Mouse (Mus musculus) testis, adult 2 months (tissue): ENCODE measurements around the gene Pdia6.

Experiments
- CTCF ChIP-seq: fragments of 200-500 bp; IDR thresholded peaks from 2 replicates; pipeline ENCODE4 v1.5.1; 2012; ENCODE audit warnings: low read depth, mild to moderate bottlenecking, inconsistent platforms, low read length, moderate library complexity; ENCODE audit not compliant: control insufficient read depth, insufficient read depth, insufficient replicate concordance
- POLR2A ChIP-seq: fragments of 200-500 bp; IDR thresholded peaks from 2 replicates; pipeline ENCODE4 v1.6.1; 2012; ENCODE audit warnings: low read depth, mild to moderate bottlenecking, inconsistent platforms, low read length, moderate library complexity; ENCODE audit not compliant: control insufficient read depth

DNA sequence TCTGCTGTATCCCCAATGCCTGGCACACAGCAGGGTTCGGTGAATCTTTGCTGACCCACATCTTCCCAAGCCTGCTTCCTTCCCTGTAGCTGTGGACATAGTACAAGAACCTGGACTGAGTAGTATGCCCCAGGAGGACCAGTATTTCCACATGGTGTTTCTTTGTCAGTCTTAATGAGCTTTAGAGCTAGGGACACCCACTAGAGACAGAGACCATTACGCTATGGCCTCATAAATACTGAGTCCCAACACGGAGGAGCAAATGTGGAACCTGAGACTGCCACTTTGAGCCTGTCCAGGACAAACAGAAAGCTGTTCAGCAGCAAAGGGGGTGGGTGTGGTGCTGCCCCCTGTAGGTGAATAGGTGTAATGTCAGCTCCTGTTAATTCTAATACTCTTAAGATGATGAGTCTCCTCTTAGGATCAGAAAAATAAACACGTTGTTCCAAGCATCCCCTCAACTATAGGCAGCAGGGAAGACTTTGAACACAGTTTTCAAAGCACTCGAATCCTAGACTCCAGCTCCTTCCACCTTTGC lies 44.4 kb upstream of the Pdia6 start:
- TF ChIP-seq CTCF (peak; percentile 57; the same call in 1 of the 2 replicates), POLR2A (no peak)
